Mouse (Mus musculus): ENCODE results near the gene R3hdm2. TPM values are rescaled to one million over a fixed set of nuclear protein-coding genes. Genes with fewer than 3 reads are reported as not detected.
A peak's percentile ranks its signal among the peaks of the same experiment; 100 is the strongest.

The R3hdm2 gene
- polyA plus RNA-seq, 1 experiment from 2014 or later = 14.4 TPM

- Histone ChIP-seq H3K4me3 (replicated peaks) (peak overlapping the region; percentile 49), H3K27me3 (peaks cover 94% of the 10 kb centered on the region), H3K4me2 (peak overlapping the region; percentile 77), H3K36me3 (replicated peaks) (peaks cover 6% of the 10 kb centered on the region), H3K9me3 (replicated peaks) (no peaks in the 10 kb centered on the region), H3K27ac (replicated peaks) (no peak overlapping the region), H3K9ac (0 out of 2 replicates have a peak overlapping the region, but pooled peaks have one; percentile 4), H3K4me1 (replicated peaks) (peaks cover 77% of the 10 kb centered on the region)
- no peak for ATAC-seq (ENCODE audit: insufficient read depth)
- WGBS (ENCODE audit: insufficient replicate concordance) = 5% methylated on average over 7 of the region's 7 CpGs
Measured at GRCm38 (mm10) chr10:127512307-127512666, 132.2 kb downstream of the R3hdm2 start.

GRCm38 (mm10) chr10:127512813-127513212 is 132.7 kb downstream of the R3hdm2 start:
- Histone ChIP-seq H3K4me1 (replicated peaks) (peaks cover 82% of the 10 kb centered on the region), H3K4me2 (peak overlapping the region; percentile 77), H3K27ac (replicated peaks) (peak overlapping the region; percentile 55; the same call in 1 of the 2 replicates)

GRCm38 (mm10) chr10:127513501-127514091 is 133.5 kb downstream of the R3hdm2 start:
- peak; percentile 68 for ATAC-seq (ENCODE audit: insufficient read depth)
- H3K36me3 ChIP-seq (replicated peaks) = peaks cover 20% of the 10 kb centered on the region
- H3K9me3 ChIP-seq (replicated peaks) = no peaks in the 10 kb centered on the region
- peak overlapping the region; percentile 49 for H3K4me3 ChIP-seq (replicated peaks)
- WGBS (ENCODE audit: insufficient replicate concordance) = 1% methylated on average over 16 of the region's 16 CpGs
- peaks cover 82% of the 10 kb centered on the region for H3K4me1 ChIP-seq (replicated peaks)
- peaks cover 81% of the 10 kb centered on the region for H3K27me3 ChIP-seq
- H3K4me2 ChIP-seq = peak overlapping the region; percentile 77
- H3K27ac ChIP-seq (replicated peaks) = peak overlapping the region; percentile 55; the same call in 1 of the 2 replicates
- H3K9ac ChIP-seq = peak overlapping the region; percentile 48

More at GRCm38 (mm10) chr10:127512813-127513212, 132.7 kb downstream of the R3hdm2 start:
- H3K4me3 ChIP-seq (replicated peaks) = peak overlapping the region; percentile 49
- 0% methylated on average over 27 of the region's 27 CpGs for WGBS (ENCODE audit: insufficient replicate concordance)
- peak; percentile 39 for ATAC-seq (ENCODE audit: insufficient read depth)
- H3K27me3 ChIP-seq = peaks cover 89% of the 10 kb centered on the region
- H3K36me3 ChIP-seq (replicated peaks) = peaks cover 12% of the 10 kb centered on the region
- no peaks in the 10 kb centered on the region for H3K9me3 ChIP-seq (replicated peaks)
- H3K9ac ChIP-seq = peak overlapping the region; percentile 48

GRCm38 (mm10) chr10:127514111-127514698 is 134.1 kb downstream of the R3hdm2 start:
- peak overlapping the region; percentile 55; the same call in 1 of the 2 replicates for H3K27ac ChIP-seq (replicated peaks)
- no peaks in the 10 kb centered on the region for H3K9me3 ChIP-seq (replicated peaks)
- H3K4me2 ChIP-seq = peak overlapping the region; percentile 77
- peaks cover 76% of the 10 kb centered on the region for H3K4me1 ChIP-seq (replicated peaks)
- H3K27me3 ChIP-seq = peaks cover 75% of the 10 kb centered on the region
- H3K36me3 ChIP-seq (replicated peaks) = peaks cover 26% of the 10 kb centered on the region
- no peak for ATAC-seq (ENCODE audit: insufficient read depth)
- peak overlapping the region; percentile 48 for H3K9ac ChIP-seq
- WGBS (ENCODE audit: insufficient replicate concordance) = 7% methylated on average over 13 of the region's 13 CpGs
- H3K4me3 ChIP-seq (replicated peaks) = peak overlapping the region; percentile 49

- H3K36me3 ChIP-seq (replicated peaks) = peaks cover 31% of the 10 kb centered on the region
- WGBS (ENCODE audit: insufficient replicate concordance) = 13% methylated on average over 6 of the region's 6 CpGs
- ATAC-seq (ENCODE audit: insufficient read depth) = no peak
- H3K27ac ChIP-seq (replicated peaks) = peak within 1 kb of the TSS; percentile 77
- H3K4me1 ChIP-seq (replicated peaks) = peaks cover 73% of the 10 kb centered on the region
- no peaks in the 10 kb centered on the region for H3K9me3 ChIP-seq (replicated peaks)
- H3K27me3 ChIP-seq = peaks cover 69% of the 10 kb centered on the region
- peak within 1 kb of the TSS; percentile 48 for H3K9ac ChIP-seq
- peak within 1 kb of the TSS; percentile 49 for H3K4me3 ChIP-seq (replicated peaks)
- peak within 1 kb of the TSS; percentile 77 for H3K4me2 ChIP-seq
Measured at GRCm38 (mm10) chr10:127514764-127515163, 134.6 kb downstream of the R3hdm2 start, which contains the start of gene Ndufa4l2. Ndufa4l2 (plus strand) TSS chr10:127514967.

GRCm38 (mm10) chr10:127515271-127515982 is 135.3 kb downstream of the R3hdm2 start:
- Histone ChIP-seq H3K9ac (peak overlapping the region; percentile 25; the same call in 1 of the 2 replicates), H3K27me3 (peaks cover 63% of the 10 kb centered on the region), H3K27ac (replicated peaks) (peak overlapping the region; percentile 77; the same call in 1 of the 2 replicates), H3K4me2 (peak overlapping the region; percentile 77), H3K4me1 (replicated peaks) (peaks cover 79% of the 10 kb centered on the region), H3K36me3 (replicated peaks) (peaks cover 38% of the 10 kb centered on the region), H3K4me3 (replicated peaks) (peak overlapping the region; percentile 28), H3K9me3 (replicated peaks) (no peaks in the 10 kb centered on the region)
- WGBS (ENCODE audit: insufficient replicate concordance) = 40% methylated on average over 9 of the region's 9 CpGs
- no peak for ATAC-seq (ENCODE audit: insufficient read depth)

- Histone ChIP-seq H3K9ac (peak overlapping the region; percentile 25), H3K9me3 (replicated peaks) (no peaks in the 10 kb centered on the region), H3K4me1 (replicated peaks) (peaks cover 85% of the 10 kb centered on the region), H3K4me2 (peak overlapping the region; percentile 77), H3K36me3 (replicated peaks) (peaks cover 43% of the 10 kb centered on the region), H3K4me3 (replicated peaks) (peak overlapping the region; percentile 23), H3K27me3 (peaks cover 57% of the 10 kb centered on the region), H3K27ac (replicated peaks) (peak overlapping the region; percentile 77)
- ATAC-seq (ENCODE audit: insufficient read depth) = no peak
- 24% methylated on average over 8 of the region's 8 CpGs for WGBS (ENCODE audit: insufficient replicate concordance)
Measured at GRCm38 (mm10) chr10:127515983-127516459, 135.9 kb downstream of the R3hdm2 start.

GRCm38 (mm10) chr10:127516576-127517260 is 136.6 kb downstream of the R3hdm2 start:
- Histone ChIP-seq H3K4me2 (peak overlapping the region; percentile 77), H3K9me3 (replicated peaks) (no peaks in the 10 kb centered on the region), H3K36me3 (replicated peaks) (peaks cover 43% of the 10 kb centered on the region), H3K4me1 (replicated peaks) (peaks cover 87% of the 10 kb centered on the region), H3K4me3 (replicated peaks) (peak overlapping the region; percentile 23), H3K27ac (replicated peaks) (peak overlapping the region; percentile 77), H3K9ac (peak overlapping the region; percentile 35), H3K27me3 (peaks cover 50% of the 10 kb centered on the region)
- WGBS (ENCODE audit: insufficient replicate concordance) = 29% methylated on average over 30 of the region's 30 CpGs
- peak; percentile 62 for ATAC-seq (ENCODE audit: insufficient read depth)

GRCm38 (mm10) chr10:127517941-127518340 is 137.8 kb downstream of the R3hdm2 start:
- peaks cover 43% of the 10 kb centered on the region for H3K36me3 ChIP-seq (replicated peaks)
- H3K9ac ChIP-seq = no peak overlapping the region
- H3K27me3 ChIP-seq = peaks cover 41% of the 10 kb centered on the region
- WGBS (ENCODE audit: insufficient replicate concordance) = 91% methylated on average over 22 of the region's 22 CpGs
- ATAC-seq (ENCODE audit: insufficient read depth) = no peak
- no peak overlapping the region for H3K4me2 ChIP-seq
- H3K4me1 ChIP-seq (replicated peaks) = peaks cover 84% of the 10 kb centered on the region
- no peaks in the 10 kb centered on the region for H3K9me3 ChIP-seq (replicated peaks)
- H3K27ac ChIP-seq (replicated peaks) = peak overlapping the region; percentile 77; the same call in 1 of the 2 replicates
- H3K4me3 ChIP-seq (replicated peaks) = no peak overlapping the region

GRCm38 (mm10) chr10:127519041-127519701 is 139.0 kb downstream of the R3hdm2 start:
- Histone ChIP-seq H3K9me3 (replicated peaks) (no peaks in the 10 kb centered on the region), H3K4me1 (replicated peaks) (peaks cover 72% of the 10 kb centered on the region), H3K27me3 (peaks cover 41% of the 10 kb centered on the region), H3K4me2 (no peak overlapping the region), H3K9ac (no peak overlapping the region), H3K36me3 (replicated peaks) (peaks cover 43% of the 10 kb centered on the region), H3K27ac (replicated peaks) (no peak overlapping the region), H3K4me3 (replicated peaks) (no peak overlapping the region)
- ATAC-seq (ENCODE audit: insufficient read depth) = no peak
- WGBS (ENCODE audit: insufficient replicate concordance) = 90% methylated on average over 26 of the region's 26 CpGs
